Mouse (Mus musculus) liver, postnatal 0 days (tissue): ENCODE measurements around the gene Myoz1.

Experiments used
- CTCF ChIP-seq: sonication (generic); IDR thresholded peaks from 2 replicates; pipeline ENCODE4 v1.5.1; 2016; ENCODE audit warnings: antibody characterized with exemption, low read depth
- EP300 ChIP-seq: IDR thresholded peaks from 2 replicates; pipeline ENCODE4 v1.6.1; 2016; ENCODE audit warnings: antibody characterized with exemption, low read depth, mild to moderate bottlenecking

DNA sequence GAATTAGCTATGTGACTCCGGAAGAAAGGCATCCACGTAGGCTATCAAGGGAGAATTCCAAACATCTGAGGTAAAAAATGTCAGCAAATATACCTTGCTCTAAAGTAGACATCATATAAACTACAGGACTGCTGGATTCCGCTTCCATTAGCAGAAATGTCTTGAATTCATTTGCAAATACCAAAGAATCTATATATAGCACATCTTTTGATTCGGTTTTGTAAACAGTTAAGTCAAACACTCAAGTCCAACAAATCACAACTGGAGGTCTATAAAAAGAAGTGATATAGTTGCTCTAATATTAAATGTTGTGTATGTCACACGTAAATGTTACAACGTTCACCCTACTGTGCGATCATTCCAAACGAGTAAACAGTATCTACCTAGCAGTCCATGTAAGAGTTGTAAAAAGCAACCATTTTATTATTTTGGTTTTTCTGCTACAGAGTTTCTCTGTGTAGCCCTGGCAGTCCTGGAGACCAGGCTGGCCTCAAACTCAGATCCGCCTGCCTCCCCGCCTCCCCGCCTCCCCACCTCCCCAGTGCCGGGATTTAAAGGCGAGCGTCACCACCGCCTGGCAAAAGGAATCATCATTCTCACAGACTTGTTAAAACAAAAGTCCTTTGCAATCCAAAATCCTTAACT, 45.9 kb upstream of the Myoz1 start:
- no peak for TF ChIP-seq CTCF
- no peak for TF ChIP-seq EP300
